Mouse (Mus musculus) embryonic facial prominence, embryonic 15.5 days (tissue): ENCODE results near the gene Kank2. TPM values are rescaled to one million over a fixed set of nuclear protein-coding genes. Genes with fewer than 3 reads are reported as not detected.

Source experiments
- ATAC-seq: fragments of 200-750 bp; cut with Nextera tagmentation; 2 replicates; pipeline ENCODE4 v1.8.0; 2017; ENCODE audit warnings: low read depth, moderate TSS enrichment; ENCODE audit not compliant: insufficient number of reproducible peaks, low FRiP score, low TSS enrichment
- H3K27ac ChIP-seq: fragments of 300-500 bp; sonication (generic); replicated peaks from 2 replicates; pipeline ENCODE4 v1.5.1; 2015; ENCODE audit warnings: mild to moderate bottlenecking, inconsistent platforms
- H3K27me3 ChIP-seq: fragments of 300-500 bp; sonication (generic); 2 replicates; pipeline ENCODE4 v1.6.1; 2015; ENCODE audit warnings: inconsistent platforms
- H3K36me3 ChIP-seq: fragments of 300-500 bp; sonication (generic); 2 replicates; pipeline ENCODE4 v1.6.1; 2015; ENCODE audit warnings: mild to moderate bottlenecking, inconsistent platforms
- H3K4me1 ChIP-seq: fragments of 300-500 bp; sonication (generic); 2 replicates; pipeline ENCODE4 v1.6.1; 2015; ENCODE audit warnings: inconsistent platforms
- H3K4me2 ChIP-seq: fragments of 300-500 bp; sonication (generic); replicated peaks from 2 replicates; pipeline ENCODE4 v1.6.1; 2015; ENCODE audit warnings: mild to moderate bottlenecking, inconsistent platforms
- H3K4me3 ChIP-seq: fragments of 300-500 bp; sonication (generic); replicated peaks from 2 replicates; pipeline ENCODE4 v1.5.1; 2015; ENCODE audit warnings: mild to moderate bottlenecking, inconsistent platforms
- H3K9ac ChIP-seq: fragments of 300-500 bp; sonication (generic); 2 replicates; pipeline ENCODE4 v1.6.1; 2015; ENCODE audit warnings: inconsistent platforms
- H3K9me3 ChIP-seq: fragments of 300-500 bp; sonication (generic); replicated peaks from 2 replicates; pipeline ENCODE4 v1.6.1; 2016; ENCODE audit warnings: inconsistent platforms
- WGBS: fragments of 180-500 bp; shearing (Covaris S2); methylation state at CpG from one replicate; pipeline ENCODE4 v1.1.7; 2015; 5-methylcytosine and 5-hydroxymethylcytosine counted together
- polyA plus RNA-seq: library from polyadenylated mRNA; unstranded; fragments of >200 nt; fragmentation: Nextera tagmentation; extraction: Ambion mirVana; gene quantifications from 2 replicates; pipeline ENCODE4 v1.2.1, GENCODE M21; 2015

Gene Kank2
- polyA plus RNA-seq, 1 experiment from 2014 or later, result 26.2 TPM

GRCm38 (mm10) chr9:21835258-21835912, 36.8 kb upstream of the Kank2 start, which contains the start of gene Angptl8:
TSS of gene Angptl8 (plus strand) at chr9:21835510.
- no peak within 1 kb of the TSS for H3K4me3 ChIP-seq
- H3K9ac ChIP-seq, result no peak within 1 kb of the TSS
- ATAC-seq, result no peak
- 88% methylated on average over 15 of the region's 15 CpGs for WGBS
- peaks cover 63% of the 10 kb centered on the region for H3K36me3 ChIP-seq
- H3K9me3 ChIP-seq, result no peaks in the 10 kb centered on the region
- no peak within 1 kb of the TSS for H3K4me2 ChIP-seq
- H3K27ac ChIP-seq, result no peak within 1 kb of the TSS
- H3K27me3 ChIP-seq, result no peaks in the 10 kb centered on the region
- no peaks in the 10 kb centered on the region for H3K4me1 ChIP-seq

- Histone ChIP-seq H3K4me3 (no peak overlapping the region), H3K4me1 (no peaks in the 10 kb centered on the region), H3K9me3 (no peaks in the 10 kb centered on the region), H3K9ac (no peak overlapping the region), H3K4me2 (no peak overlapping the region), H3K27ac (no peak overlapping the region), H3K36me3 (peaks cover 59% of the 10 kb centered on the region), H3K27me3 (no peaks in the 10 kb centered on the region)
- WGBS, result 86% methylated on average over 20 of the region's 20 CpGs
- no peak for ATAC-seq
Observed at GRCm38 (mm10) chr9:21831558-21832240, 33.2 kb upstream of the Kank2 start.

GRCm38 (mm10) chr9:21830936-21831335, 32.4 kb upstream of the Kank2 start:
- no peak for ATAC-seq
- H3K4me1 ChIP-seq, result no peaks in the 10 kb centered on the region
- no peak overlapping the region for H3K4me3 ChIP-seq
- 85% methylated on average over 11 of the region's 11 CpGs for WGBS
- H3K9ac ChIP-seq, result no peak overlapping the region
- peaks cover 61% of the 10 kb centered on the region for H3K36me3 ChIP-seq
- no peak overlapping the region for H3K27ac ChIP-seq
- H3K9me3 ChIP-seq, result no peaks in the 10 kb centered on the region
- H3K4me2 ChIP-seq, result no peak overlapping the region
- H3K27me3 ChIP-seq, result no peaks in the 10 kb centered on the region

- no peak for ATAC-seq
- Histone ChIP-seq H3K9ac (no peak overlapping the region), H3K27me3 (no peaks in the 10 kb centered on the region), H3K4me2 (no peak overlapping the region), H3K27ac (no peak overlapping the region), H3K4me1 (no peaks in the 10 kb centered on the region), H3K9me3 (no peaks in the 10 kb centered on the region), H3K36me3 (peaks cover 56% of the 10 kb centered on the region), H3K4me3 (no peak overlapping the region)
- WGBS, result 77% methylated on average over 5 of the region's 5 CpGs
Observed at GRCm38 (mm10) chr9:21830461-21830850, 31.9 kb upstream of the Kank2 start.

GRCm38 (mm10) chr9:21829834-21830460, 31.4 kb upstream of the Kank2 start:
- Histone ChIP-seq H3K4me1 (no peaks in the 10 kb centered on the region), H3K4me3 (no peak overlapping the region), H3K27ac (no peak overlapping the region), H3K9ac (no peak overlapping the region), H3K27me3 (no peaks in the 10 kb centered on the region), H3K36me3 (peaks cover 51% of the 10 kb centered on the region), H3K4me2 (no peak overlapping the region), H3K9me3 (no peaks in the 10 kb centered on the region)
- ATAC-seq, result no peak; the same call in 1 of the 2 replicates
- WGBS, result 92% methylated on average over 14 of the region's 14 CpGs

GRCm38 (mm10) chr9:21824366-21824765, 25.8 kb upstream of the Kank2 start:
- H3K27me3 ChIP-seq, result no peaks in the 10 kb centered on the region
- 62% methylated on average over 10 of the region's 10 CpGs for WGBS
- peaks cover 34% of the 10 kb centered on the region for H3K36me3 ChIP-seq

GRCm38 (mm10) chr9:21823957-21824356, 25.4 kb upstream of the Kank2 start:
- Histone ChIP-seq H3K27ac (no peak overlapping the region), H3K9me3 (no peaks in the 10 kb centered on the region), H3K4me2 (no peak overlapping the region), H3K36me3 (peaks cover 33% of the 10 kb centered on the region), H3K9ac (no peak overlapping the region), H3K4me3 (no peak overlapping the region), H3K27me3 (no peaks in the 10 kb centered on the region), H3K4me1 (no peaks in the 10 kb centered on the region)
- 56% methylated on average over 4 of the region's 4 CpGs for WGBS
- ATAC-seq, result no peak

More at GRCm38 (mm10) chr9:21824366-21824765, 25.8 kb upstream of the Kank2 start:
- no peak overlapping the region for H3K4me3 ChIP-seq
- no peak overlapping the region for H3K9ac ChIP-seq
- H3K4me2 ChIP-seq, result no peak overlapping the region
- H3K4me1 ChIP-seq, result no peaks in the 10 kb centered on the region
- no peaks in the 10 kb centered on the region for H3K9me3 ChIP-seq
- no peak overlapping the region for H3K27ac ChIP-seq
- ATAC-seq, result no peak

- ATAC-seq, result no peak
- no peak overlapping the region for H3K9ac ChIP-seq
- H3K27ac ChIP-seq, result no peak overlapping the region
- H3K4me3 ChIP-seq, result no peak overlapping the region
- 79% methylated on average over 6 of the region's 6 CpGs for WGBS
- H3K9me3 ChIP-seq, result no peaks in the 10 kb centered on the region
- H3K4me1 ChIP-seq, result no peaks in the 10 kb centered on the region
- no peaks in the 10 kb centered on the region for H3K27me3 ChIP-seq
- H3K4me2 ChIP-seq, result no peak overlapping the region
- H3K36me3 ChIP-seq, result peaks cover 29% of the 10 kb centered on the region; the same call in 1 of the 2 replicates
Observed at GRCm38 (mm10) chr9:21822686-21823085, 24.1 kb upstream of the Kank2 start.

GRCm38 (mm10) chr9:21820183-21820582, 21.6 kb upstream of the Kank2 start:
- no peaks in the 10 kb centered on the region for H3K9me3 ChIP-seq
- no peak overlapping the region for H3K4me2 ChIP-seq
- no peaks in the 10 kb centered on the region for H3K27me3 ChIP-seq
- no peaks in the 10 kb centered on the region for H3K4me1 ChIP-seq
- no peak overlapping the region for H3K9ac ChIP-seq
- no peak overlapping the region for H3K27ac ChIP-seq
- 78% methylated on average over 12 of the region's 12 CpGs for WGBS
- peaks cover 42% of the 10 kb centered on the region for H3K36me3 ChIP-seq
- ATAC-seq, result no peak
- no peak overlapping the region for H3K4me3 ChIP-seq

GRCm38 (mm10) chr9:21819181-21819729, 20.7 kb upstream of the Kank2 start:
- no peak for ATAC-seq
- WGBS, result 89% methylated on average over 2 of the region's 2 CpGs
- Histone ChIP-seq H3K4me3 (no peak overlapping the region), H3K9ac (no peak overlapping the region), H3K9me3 (no peaks in the 10 kb centered on the region), H3K4me2 (no peak overlapping the region), H3K27me3 (no peaks in the 10 kb centered on the region), H3K36me3 (peaks cover 49% of the 10 kb centered on the region), H3K4me1 (no peaks in the 10 kb centered on the region), H3K27ac (no peak overlapping the region)

GRCm38 (mm10) chr9:21818561-21818960, 20.0 kb upstream of the Kank2 start:
- Histone ChIP-seq H3K4me2 (no peak overlapping the region), H3K27ac (no peak overlapping the region), H3K4me1 (no peaks in the 10 kb centered on the region), H3K9me3 (no peaks in the 10 kb centered on the region), H3K36me3 (peaks cover 49% of the 10 kb centered on the region), H3K4me3 (no peak overlapping the region), H3K9ac (no peak overlapping the region), H3K27me3 (no peaks in the 10 kb centered on the region)
- WGBS, result 92% methylated on average over 6 of the region's 6 CpGs
- ATAC-seq, result no peak
